Mouse (Mus musculus) lung, embryonic 14.5 days (tissue): ENCODE data around the gene Sgms1. TPM values are rescaled to one million over a fixed set of nuclear protein-coding genes. Genes with fewer than 3 reads are reported as not detected.
A peak's percentile ranks its signal among the peaks of the same experiment; 100 is the strongest.

Experiments
- ATAC-seq: fragments of 200-750 bp; cut with Nextera tagmentation; 2 replicates; pipeline ENCODE4 v1.8.0; 2017; ENCODE audit warnings: mild to moderate bottlenecking, moderate TSS enrichment, moderate library complexity; ENCODE audit not compliant: insufficient read depth
- DNase-seq: peaks from one replicate; pipeline ENCODE4 v3.0.0-alpha.2; 2015
- H3K27ac ChIP-seq: fragments of 300-500 bp; sonication (generic); 2 replicates; pipeline ENCODE4 v1.5.1; 2014; ENCODE audit warnings: low read depth, mild to moderate bottlenecking, moderate library complexity
- H3K27me3 ChIP-seq: fragments of 300-500 bp; sonication (generic); 2 replicates; pipeline ENCODE4 v1.6.1; 2014; ENCODE audit warnings: low read length, control low read depth; ENCODE audit not compliant: insufficient read depth
- H3K36me3 ChIP-seq: fragments of 300-500 bp; sonication (generic); 2 replicates; pipeline ENCODE4 v1.6.1; 2014; ENCODE audit warnings: control low read depth; ENCODE audit not compliant: insufficient read depth
- H3K4me1 ChIP-seq: fragments of 300-500 bp; sonication (generic); 2 replicates; pipeline ENCODE4 v1.6.1; 2014; ENCODE audit warnings: antibody characterized with exemption, control low read depth; ENCODE audit not compliant: insufficient read depth
- H3K4me2 ChIP-seq: fragments of 300-500 bp; sonication (generic); 2 replicates; pipeline ENCODE4 v1.6.1; 2014; ENCODE audit warnings: mild to moderate bottlenecking
- H3K4me3 ChIP-seq: fragments of 300-500 bp; sonication (generic); 2 replicates; pipeline ENCODE4 v1.5.1; 2014; ENCODE audit warnings: low read depth, low read length
- H3K9ac ChIP-seq: fragments of 300-500 bp; sonication (generic); 2 replicates; pipeline ENCODE4 v1.6.1; 2014
- H3K9me3 ChIP-seq: fragments of 300-500 bp; sonication (generic); 2 replicates; pipeline ENCODE4 v1.6.1; 2016; ENCODE audit warnings: low read depth, low read length, control low read depth
- CTCF ChIP-seq: IDR thresholded peaks from 2 replicates; pipeline ENCODE4 v1.5.1; 2016; ENCODE audit warnings: antibody characterized with exemption, low read depth
- WGBS: fragments of 180-500 bp; shearing (Covaris S2); extraction: QIAGEN DNeasy Blood & Tissue Kit; methylation state at CpG from one replicate; pipeline ENCODE4 v1.1.7; 2014; 5-methylcytosine and 5-hydroxymethylcytosine counted together
- polyA plus RNA-seq: library from polyadenylated mRNA; unstranded; fragments of >200 nt; fragmentation: Nextera tagmentation; extraction: Ambion mirVana; gene quantifications from 2 replicates; pipeline ENCODE4 v1.2.1, GENCODE M21; 2014

Gene Sgms1
- polyA plus RNA-seq, 1 experiment from 2014 or later, result 50.2 TPM

DNA sequence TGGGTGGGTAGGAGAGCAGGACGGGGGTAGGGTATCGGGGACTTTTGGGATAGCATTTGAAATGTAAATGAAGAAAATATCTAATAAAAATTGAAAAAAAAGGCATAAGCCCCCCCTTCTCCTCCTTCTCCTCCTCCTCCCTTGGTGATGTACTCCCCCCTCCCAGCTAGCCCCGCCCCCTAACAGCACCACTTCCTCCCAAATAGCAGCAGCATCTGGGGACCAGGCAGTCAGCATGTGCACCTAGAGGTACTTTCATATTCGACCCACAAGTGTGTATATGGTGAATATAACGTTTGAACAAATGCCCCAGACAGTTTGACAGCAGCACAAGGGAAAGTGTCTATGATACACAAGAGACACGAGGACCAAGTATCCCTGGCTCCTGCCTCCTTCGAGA lies 17.2 kb upstream of the Sgms1 start:
- 53% methylated on average over 7 of the region's 7 CpGs for WGBS
- H3K9me3 ChIP-seq, result no peaks in the 10 kb centered on the region
- ATAC-seq, result no peak
- TF ChIP-seq CTCF, result no peak
- no peak overlapping the region for H3K4me3 ChIP-seq
- H3K4me2 ChIP-seq, result no peak overlapping the region
- DNase-seq, result no peak
- no peaks in the 10 kb centered on the region for H3K27me3 ChIP-seq
- no peak overlapping the region for H3K27ac ChIP-seq
- H3K36me3 ChIP-seq, result no peaks in the 10 kb centered on the region
- no peaks in the 10 kb centered on the region for H3K4me1 ChIP-seq
- no peak overlapping the region for H3K9ac ChIP-seq

GRCm38 (mm10) chr19:32404386-32404785 lies 14.9 kb upstream of the Sgms1 start:
- no peaks in the 10 kb centered on the region for H3K27me3 ChIP-seq
- no peaks in the 10 kb centered on the region for H3K9me3 ChIP-seq
- DNase-seq (no peak), ATAC-seq (no peak)
- 60% methylated on average over 5 of the region's 5 CpGs for WGBS
- H3K4me3 ChIP-seq, result no peak overlapping the region
- no peak overlapping the region for H3K9ac ChIP-seq
- H3K27ac ChIP-seq, result no peak overlapping the region
- no peaks in the 10 kb centered on the region for H3K36me3 ChIP-seq
- no peak for TF ChIP-seq CTCF
- no peak overlapping the region for H3K4me2 ChIP-seq
- no peaks in the 10 kb centered on the region for H3K4me1 ChIP-seq

DNA sequence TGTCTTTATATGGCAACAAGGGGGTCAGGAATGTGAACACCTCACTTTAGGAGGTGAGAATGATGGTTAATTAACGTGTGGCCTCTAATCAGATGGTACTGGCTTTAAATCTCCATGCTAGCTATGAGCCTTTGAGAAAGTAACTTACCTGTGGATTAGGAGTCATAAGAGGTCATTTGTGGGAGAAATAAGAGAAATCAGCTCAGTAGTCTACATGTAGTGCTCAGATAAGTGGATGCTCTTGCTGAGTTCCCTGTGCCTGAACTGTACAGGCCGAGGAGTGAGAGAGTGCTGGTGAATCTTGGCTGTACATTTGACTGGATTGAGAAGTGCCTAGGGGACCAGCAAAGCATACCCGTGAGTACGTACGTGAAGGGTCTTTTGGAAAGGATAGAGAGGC lies 14.3 kb upstream of the Sgms1 start:
- no peak overlapping the region for H3K9ac ChIP-seq
- WGBS, result 87% methylated on average over 5 of the region's 5 CpGs
- no peak overlapping the region for H3K4me2 ChIP-seq
- no peak overlapping the region for H3K27ac ChIP-seq
- no peak overlapping the region for H3K4me3 ChIP-seq
- H3K4me1 ChIP-seq, result no peaks in the 10 kb centered on the region
- no peaks in the 10 kb centered on the region for H3K36me3 ChIP-seq
- no peak for DNase-seq
- no peaks in the 10 kb centered on the region for H3K9me3 ChIP-seq
- no peak for TF ChIP-seq CTCF
- ATAC-seq, result no peak
- H3K27me3 ChIP-seq, result no peaks in the 10 kb centered on the region

- H3K27me3 ChIP-seq, result no peaks in the 10 kb centered on the region
- H3K36me3 ChIP-seq, result no peaks in the 10 kb centered on the region
- no peaks in the 10 kb centered on the region for H3K9me3 ChIP-seq
- H3K4me2 ChIP-seq, result no peak overlapping the region
- WGBS, result 70% methylated on average over 5 of the region's 5 CpGs
- H3K9ac ChIP-seq, result no peak overlapping the region
- no peak for DNase-seq
- H3K27ac ChIP-seq, result no peak overlapping the region
- no peak for ATAC-seq
- no peak overlapping the region for H3K4me3 ChIP-seq
- no peaks in the 10 kb centered on the region for H3K4me1 ChIP-seq
- no peak for TF ChIP-seq CTCF
Measured at GRCm38 (mm10) chr19:32398491-32398890, 9.0 kb upstream of the Sgms1 start.

DNA sequence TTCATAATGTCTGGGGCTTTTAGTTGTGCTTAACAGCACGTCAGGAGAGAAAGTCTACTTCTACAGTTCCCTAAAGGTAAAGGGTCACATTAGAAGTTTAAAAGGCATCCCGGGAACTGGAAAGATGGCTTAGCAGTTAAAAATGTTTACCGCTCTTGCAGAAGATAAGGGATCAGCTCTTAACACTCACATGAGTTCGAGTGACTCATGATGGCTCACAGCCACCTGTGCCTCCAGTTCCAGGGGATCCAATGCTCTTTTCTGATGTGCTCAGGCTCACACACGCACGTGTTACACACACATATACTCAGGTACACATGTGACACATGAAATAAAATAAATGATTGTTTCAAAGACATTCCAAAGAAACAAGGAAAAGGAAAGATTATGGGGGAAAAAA lies 6.8 kb upstream of the Sgms1 start:
- ATAC-seq, result no peak
- Histone ChIP-seq H3K27me3 (no peaks in the 10 kb centered on the region), H3K27ac (no peak overlapping the region), H3K4me3 (no peak overlapping the region), H3K4me1 (no peaks in the 10 kb centered on the region), H3K9ac (no peak overlapping the region), H3K36me3 (no peaks in the 10 kb centered on the region), H3K9me3 (no peaks in the 10 kb centered on the region), H3K4me2 (no peak overlapping the region)
- TF ChIP-seq CTCF, result no peak
- no peak for DNase-seq
- WGBS, result 44% methylated on average over 6 of the region's 6 CpGs

DNA sequence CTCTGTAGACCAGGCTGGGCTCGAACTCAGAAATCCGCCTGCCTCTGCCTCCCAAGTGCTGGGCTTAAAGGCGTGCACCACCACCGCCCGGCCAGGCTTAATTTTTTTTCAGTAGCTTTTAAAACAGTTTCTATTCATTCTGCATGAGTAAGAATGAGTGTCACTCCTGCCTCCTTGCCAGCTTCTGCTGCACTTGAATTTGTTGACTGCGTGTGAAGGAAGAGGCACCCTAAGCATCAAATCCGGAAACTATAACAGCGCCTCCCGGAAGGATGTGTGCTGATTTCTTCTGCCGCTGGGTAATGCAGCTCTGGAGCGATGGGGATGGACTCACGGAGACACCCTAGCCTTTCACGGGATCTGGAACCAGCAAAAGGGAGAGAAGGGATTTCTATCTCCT lies 5.3 kb upstream of the Sgms1 start:
- no peaks in the 10 kb centered on the region for H3K9me3 ChIP-seq
- 84% methylated on average over 13 of the region's 13 CpGs for WGBS
- H3K9ac ChIP-seq, result no peak overlapping the region
- DNase-seq (no peak), ATAC-seq (no peak)
- no peak for TF ChIP-seq CTCF
- no peak overlapping the region for H3K4me2 ChIP-seq
- no peak overlapping the region for H3K4me3 ChIP-seq
- no peaks in the 10 kb centered on the region for H3K36me3 ChIP-seq
- no peaks in the 10 kb centered on the region for H3K27me3 ChIP-seq
- H3K27ac ChIP-seq, result no peak overlapping the region
- peaks cover 5% of the 10 kb centered on the region for H3K4me1 ChIP-seq

- DNase-seq, result peak; percentile 16
Measured at GRCm38 (mm10) chr19:32393758-32394450, 4.4 kb upstream of the Sgms1 start.

More at GRCm38 (mm10) chr19:32393758-32394450, 4.4 kb upstream of the Sgms1 start:
- H3K9ac ChIP-seq, result no peak overlapping the region
- no peak for ATAC-seq
- no peak overlapping the region for H3K27ac ChIP-seq
- TF ChIP-seq CTCF, result peak; percentile 40; the same call in 1 of the 2 replicates
- H3K4me2 ChIP-seq, result no peak overlapping the region
- no peaks in the 10 kb centered on the region for H3K36me3 ChIP-seq
- H3K4me3 ChIP-seq, result no peak overlapping the region
- peaks cover 6% of the 10 kb centered on the region for H3K4me1 ChIP-seq
- no peaks in the 10 kb centered on the region for H3K9me3 ChIP-seq
- no peaks in the 10 kb centered on the region for H3K27me3 ChIP-seq
- 52% methylated on average over 8 of the region's 8 CpGs for WGBS
